Mouse (Mus musculus): ENCODE measurements around the gene Gm2244. TPM values are rescaled to one million over a fixed set of nuclear protein-coding genes. Genes with fewer than 3 reads are reported as not detected.
"Not testable (repeated sequence)": the region's sequence is repeated elsewhere in the genome, so short reads cannot be mapped to it uniquely, and the experiment has no call there.

Gm2244 gene
- total RNA-seq (2021): not detected
- long read RNA-seq, experiment 1: 0 reads
- long read RNA-seq, experiment 2: 0 reads

DNA sequence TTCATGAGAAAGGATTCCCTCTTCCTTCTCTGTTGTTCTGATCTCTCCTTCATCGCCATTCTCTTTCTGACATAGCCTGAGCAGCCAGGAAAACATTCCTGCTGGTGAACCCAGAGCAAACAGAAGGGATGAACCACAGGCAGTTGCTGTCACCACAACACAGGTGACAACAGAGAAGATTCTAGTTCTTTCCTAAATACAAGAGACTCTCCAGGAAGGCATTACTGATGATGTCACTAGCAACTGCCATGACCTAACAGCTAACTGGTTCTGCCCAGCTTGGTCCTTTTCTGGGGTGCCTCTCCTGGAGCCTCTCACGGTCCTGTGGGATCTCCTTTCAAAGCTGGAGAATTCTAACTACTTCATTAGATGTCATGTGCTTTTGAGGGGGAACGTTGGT, at the start of gene Gm2244:
Gene Gm2244 (minus strand): TSS at position 101 of the 400 bp plus-strand sequence.
- DNase-seq (ENCODE audit: low spot score): not testable (repeated sequence)

GRCm38 (mm10) chr14:19584804-19585667, 35.3 kb upstream of the Gm2244 start, which contains the start of gene Gm2237:
Gene Gm2237 (minus strand): TSS chr14:19585135.
- not testable (repeated sequence) for DNase-seq (ENCODE audit: low spot score)

Other genes starting within 250 kb of the Gm2244 start
- not detected for gene Gm21738, start 131.0 kb downstream of the Gm2244 start, total RNA-seq (2021)
- gene Gm2237, start 35.2 kb upstream of the Gm2244 start, total RNA-seq (2021): under 1 TPM in 1 of 2 experiments, not detected in 1; 0.40 TPM
- gene Gm5458, start 52.6 kb upstream of the Gm2244 start, total RNA-seq (2021): not detected
- gene Nid2, start 201.3 kb upstream of the Gm2244 start, total RNA-seq (2021): 1 to 10 TPM; 5.5 to 7.1 TPM

All from gastrocnemius, adult 18-20 months (tissue).